Mouse (Mus musculus) left cerebral cortex, adult 11 months (tissue): ENCODE measurements around the gene Gm20388.

Source experiments
- DNase-seq: peaks from one replicate; pipeline ENCODE4 v3.0.0; 2022; ENCODE audit warnings: low spot score

Gene Gm20388

GRCm38 (mm10) chr8:124275377-124276071, 4364.9 kb downstream of the Gm20388 start:
- DNase-seq = no peak

DNA sequence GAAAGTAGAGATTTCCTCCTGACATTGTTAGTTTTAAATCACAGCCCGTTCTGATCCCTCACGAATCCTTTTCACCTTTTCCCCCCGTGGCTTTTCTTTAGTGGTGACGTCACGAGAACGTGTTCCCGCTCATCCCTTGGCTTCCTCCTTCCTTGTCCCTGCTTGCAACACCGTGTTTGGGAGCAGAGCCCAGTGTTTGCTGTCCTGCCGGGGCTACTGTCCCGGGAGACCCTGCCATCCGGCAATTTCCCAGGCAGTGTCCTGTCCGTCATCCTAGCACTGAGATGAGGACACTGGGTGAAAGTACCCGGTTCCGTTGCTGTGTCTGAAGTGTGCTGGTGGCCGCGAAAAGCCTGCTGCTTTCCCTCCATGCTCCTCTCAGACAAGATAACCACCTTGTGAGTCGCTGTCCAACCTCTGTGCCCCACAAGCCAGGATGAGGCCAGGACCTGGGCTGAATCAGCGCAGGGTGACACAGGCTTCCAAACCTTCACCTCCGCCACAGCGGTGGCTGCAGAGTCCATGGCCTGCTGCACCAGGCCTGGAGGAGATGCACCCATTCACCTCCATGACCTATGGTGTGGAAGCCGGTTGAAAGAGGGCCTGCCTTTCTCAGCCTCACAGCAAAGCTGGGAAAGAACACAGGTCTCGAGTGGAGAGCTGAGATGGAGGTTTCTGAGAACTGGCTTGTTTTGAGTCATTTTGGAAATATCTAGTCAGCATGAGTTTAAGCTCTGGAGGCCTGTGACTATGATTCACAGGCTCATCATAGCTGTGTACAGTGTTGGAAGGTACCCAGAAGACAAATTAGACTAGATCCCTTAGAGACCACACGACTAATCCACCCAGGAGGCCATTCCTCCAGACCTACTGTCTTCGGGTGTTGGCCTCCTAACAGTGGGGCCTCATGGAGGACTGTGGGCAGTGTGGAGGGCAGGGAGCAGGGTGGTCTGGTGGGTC, 4367.6 kb downstream of the Gm20388 start:
- no peak for DNase-seq

GRCm38 (mm10) chr8:124278956-124279689, 4368.5 kb downstream of the Gm20388 start:
- no peak for DNase-seq

GRCm38 (mm10) chr8:124279690-124279985, 4369.0 kb downstream of the Gm20388 start:
- DNase-seq = no peak

GRCm38 (mm10) chr8:124281700-124282541, 4371.3 kb downstream of the Gm20388 start:
- DNase-seq = no peak

DNA sequence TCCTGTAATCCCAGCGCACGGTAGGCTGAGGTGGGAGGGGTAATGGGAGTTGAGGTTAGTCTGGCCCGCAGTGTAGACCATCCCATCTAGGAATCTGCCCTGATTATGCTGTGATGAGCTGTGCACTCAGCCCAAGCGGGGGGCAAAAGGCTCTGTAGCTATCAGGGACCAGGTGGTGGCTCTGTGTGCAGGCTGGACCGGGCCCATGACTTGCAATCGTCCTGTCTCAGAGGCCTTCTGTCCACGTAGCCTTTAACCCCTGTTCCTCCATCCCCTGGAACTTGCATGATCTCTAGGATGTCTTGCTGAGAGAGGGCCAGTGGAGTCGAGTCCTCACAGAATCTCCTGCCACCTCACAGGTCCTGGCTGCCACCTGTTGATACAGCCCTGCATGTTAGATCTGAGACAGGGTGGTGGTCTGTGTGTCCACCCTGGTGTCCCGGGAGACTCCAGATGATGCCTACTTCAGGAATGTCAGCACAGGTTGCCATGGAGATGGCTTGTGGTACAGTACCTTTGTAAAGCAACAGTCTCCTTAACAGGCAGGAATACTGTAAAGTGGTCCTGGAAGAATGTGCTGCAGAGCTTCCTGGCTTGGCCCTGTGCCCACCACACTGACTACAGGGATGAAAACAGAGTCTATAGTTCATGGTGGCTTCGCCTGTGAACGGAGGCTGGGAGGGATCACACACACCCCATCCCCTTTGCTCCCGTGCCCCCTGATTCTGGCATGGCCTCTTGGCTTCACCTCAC, 4372.4 kb downstream of the Gm20388 start:
- DNase-seq = no peak

DNA sequence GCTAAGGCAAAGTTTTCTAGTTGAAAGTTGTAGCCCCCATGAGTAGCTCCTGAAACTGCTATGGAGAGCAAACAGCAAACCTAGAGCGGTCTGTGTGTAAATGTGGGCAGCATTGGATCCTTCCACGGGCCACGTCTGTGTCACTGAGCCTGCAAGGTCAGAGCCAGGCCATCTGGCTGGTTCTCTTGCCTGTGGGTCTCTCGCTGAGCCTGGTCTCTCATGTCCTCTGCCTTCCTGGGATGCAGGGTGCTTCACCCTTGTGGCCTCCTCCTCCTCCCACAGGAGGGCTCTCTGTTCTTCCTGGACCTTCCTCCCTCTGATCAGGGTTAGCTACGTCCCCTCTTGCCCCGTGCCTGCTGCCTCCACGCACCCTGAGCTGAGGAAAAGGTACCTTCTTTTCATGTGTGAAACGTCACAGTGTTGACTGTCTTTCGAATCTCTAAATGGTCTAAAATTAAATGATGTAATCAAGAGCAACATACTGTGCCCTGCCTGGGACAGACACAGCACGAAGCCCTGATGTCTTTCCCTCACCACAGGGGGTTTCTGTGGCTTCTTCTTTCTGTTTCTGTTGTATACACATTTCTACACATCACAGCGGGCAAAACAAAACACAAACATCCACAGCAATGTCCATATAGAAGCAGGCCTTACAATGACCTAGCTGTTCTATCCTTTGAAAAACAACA, 4373.1 kb downstream of the Gm20388 start:
- no peak for DNase-seq

DNA sequence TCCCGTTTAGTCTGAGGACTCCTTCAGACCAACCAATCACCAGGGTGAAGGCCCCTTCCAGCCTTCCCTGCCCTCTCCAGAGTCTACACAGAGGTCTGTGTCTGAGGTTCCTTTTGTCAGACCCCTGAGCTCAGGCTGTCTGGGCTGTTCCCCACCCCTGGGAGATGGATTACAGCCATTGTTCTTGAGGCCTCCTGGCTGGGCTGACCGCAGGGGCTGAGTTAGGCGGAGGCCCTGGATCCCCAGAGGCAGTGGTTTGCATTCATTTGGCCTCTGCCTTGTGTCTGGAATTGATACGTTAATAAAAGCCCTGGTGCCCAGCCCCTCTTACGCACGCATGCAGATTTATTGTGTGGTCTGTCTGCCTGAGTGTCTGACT, 4373.7 kb downstream of the Gm20388 start:
- no peak for DNase-seq

- DNase-seq = no peak
Observed at GRCm38 (mm10) chr8:124284984-124285576, 4374.4 kb downstream of the Gm20388 start.

DNA sequence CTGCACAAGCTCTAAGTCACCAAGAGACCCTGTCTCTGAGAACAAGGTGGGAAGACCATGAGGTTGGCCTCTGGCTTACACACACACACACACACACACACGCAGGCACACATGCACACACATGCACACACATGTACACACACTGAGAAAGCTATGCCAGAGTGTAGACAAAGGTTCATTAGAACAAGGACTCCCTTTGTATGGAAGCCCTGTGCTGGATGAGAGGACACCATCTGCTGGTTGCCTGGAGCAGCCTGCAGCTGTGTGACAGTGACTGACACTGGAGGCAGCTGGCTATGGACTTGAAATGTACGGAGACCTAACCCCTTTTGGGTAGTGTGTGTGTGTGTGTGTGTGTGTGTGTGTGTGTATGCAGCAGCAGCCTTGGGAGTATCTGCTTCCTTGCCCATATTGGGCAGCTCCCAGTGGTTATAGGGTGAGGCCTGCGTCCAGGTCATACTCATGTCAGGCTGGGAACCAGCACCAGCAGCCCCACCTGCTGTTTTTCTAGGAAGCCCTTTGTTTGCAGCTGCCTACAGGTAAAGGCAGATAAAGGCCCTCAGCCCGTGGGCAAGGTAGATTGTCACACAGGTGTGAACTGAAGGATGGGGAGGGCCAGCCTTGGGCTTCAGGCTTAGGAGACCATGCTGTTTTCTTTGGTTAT, 4376.0 kb downstream of the Gm20388 start:
- DNase-seq = no peak

DNA sequence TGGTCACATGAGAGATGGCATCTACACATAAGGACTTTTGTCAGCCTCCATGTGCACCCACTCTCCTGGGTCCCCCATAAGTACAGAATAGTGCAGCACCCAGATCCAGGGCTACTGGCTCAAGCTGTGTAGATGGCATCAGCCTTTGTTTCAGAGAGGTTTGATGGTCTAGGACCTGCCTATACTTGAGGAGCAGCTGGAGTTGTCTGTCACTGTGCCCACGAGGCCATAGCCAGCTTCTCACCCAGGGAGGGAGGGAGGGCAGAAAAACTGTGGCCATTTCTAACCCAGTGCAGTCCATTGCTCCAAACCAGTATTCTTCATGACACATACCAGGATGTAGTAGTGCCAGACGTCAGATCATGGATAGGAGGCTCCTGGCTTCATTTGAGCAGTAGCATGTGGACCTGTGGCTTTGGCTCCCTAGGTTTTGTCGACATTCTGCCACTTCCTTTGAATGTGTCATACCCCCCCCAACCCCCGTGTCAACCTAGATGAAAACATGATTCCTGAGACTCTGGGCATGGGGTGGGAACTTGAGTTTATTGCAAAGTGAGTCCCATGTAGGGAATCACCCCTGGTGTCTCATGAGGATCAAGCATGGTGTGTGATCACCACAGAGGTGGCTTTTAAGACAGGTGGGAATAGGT, 4377.7 kb downstream of the Gm20388 start:
- no peak for DNase-seq

DNA sequence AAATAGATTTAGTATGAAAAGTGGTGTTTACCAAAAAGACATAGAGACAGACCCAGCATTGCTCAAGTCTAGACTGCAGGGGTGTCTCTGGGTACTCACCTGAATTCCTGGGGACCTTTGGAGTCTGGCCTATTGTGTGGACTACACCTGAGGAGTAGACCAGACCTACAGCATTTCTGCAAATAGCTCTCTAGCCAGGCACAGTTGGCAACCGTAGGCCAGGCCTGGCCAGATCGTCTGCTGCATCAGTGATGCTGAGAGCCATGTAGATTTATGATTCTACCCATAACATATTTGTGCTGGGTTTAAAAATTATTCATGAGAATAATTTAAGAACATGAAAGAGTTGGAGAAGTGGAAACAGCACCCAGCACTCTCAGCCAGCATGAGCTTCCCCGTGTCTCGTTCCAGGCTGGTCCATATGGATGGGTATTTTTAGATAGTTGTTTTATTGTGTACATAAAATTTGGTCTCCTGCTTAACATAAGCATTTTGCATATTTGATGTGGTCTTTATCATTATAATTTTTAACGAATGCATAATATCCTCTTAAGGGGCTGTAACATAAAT, 4378.9 kb downstream of the Gm20388 start:
- DNase-seq = no peak

GRCm38 (mm10) chr8:124290911-124291691, 4380.5 kb downstream of the Gm20388 start:
- DNase-seq = no peak

GRCm38 (mm10) chr8:124291693-124292092, 4381.1 kb downstream of the Gm20388 start:
- no peak for DNase-seq

- DNase-seq = no peak
Observed at GRCm38 (mm10) chr8:124292965-124293364, 4382.3 kb downstream of the Gm20388 start.

DNA sequence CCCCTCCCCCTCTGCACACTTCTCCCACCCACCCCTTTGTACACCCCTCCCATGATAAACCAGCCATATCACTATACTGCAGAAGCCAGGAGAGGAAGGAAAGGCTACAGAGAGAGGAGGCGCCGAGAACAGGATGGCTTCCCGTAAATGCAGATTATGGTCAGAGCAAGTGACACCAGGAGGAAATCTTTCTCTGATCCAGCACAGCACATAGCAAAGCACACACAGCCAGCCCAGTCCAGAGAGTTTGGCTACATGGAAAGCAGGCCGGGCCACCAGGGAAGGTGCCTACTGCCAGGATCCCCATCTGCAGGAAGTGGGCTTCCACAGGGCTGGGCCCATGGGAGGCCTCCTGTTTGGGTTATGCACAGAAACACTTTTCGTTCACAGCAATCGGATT, 4383.8 kb downstream of the Gm20388 start:
- DNase-seq = no peak

- DNase-seq = no peak
Observed at GRCm38 (mm10) chr8:124294900-124295299, 4384.3 kb downstream of the Gm20388 start.

- DNase-seq = no peak
Observed at GRCm38 (mm10) chr8:124295357-124295756, 4384.7 kb downstream of the Gm20388 start.
